Mouse (Mus musculus): ENCODE measurements at regions not wholly inside any gene's neighbourhood (a gene's known extent, or its start where the extent isn't known, plus 50 kb on each side); places are given as distances from the start of the nearest gene placed in this dataset.
A peak's percentile ranks its signal among the peaks of the same experiment; 100 is the strongest.

DNA sequence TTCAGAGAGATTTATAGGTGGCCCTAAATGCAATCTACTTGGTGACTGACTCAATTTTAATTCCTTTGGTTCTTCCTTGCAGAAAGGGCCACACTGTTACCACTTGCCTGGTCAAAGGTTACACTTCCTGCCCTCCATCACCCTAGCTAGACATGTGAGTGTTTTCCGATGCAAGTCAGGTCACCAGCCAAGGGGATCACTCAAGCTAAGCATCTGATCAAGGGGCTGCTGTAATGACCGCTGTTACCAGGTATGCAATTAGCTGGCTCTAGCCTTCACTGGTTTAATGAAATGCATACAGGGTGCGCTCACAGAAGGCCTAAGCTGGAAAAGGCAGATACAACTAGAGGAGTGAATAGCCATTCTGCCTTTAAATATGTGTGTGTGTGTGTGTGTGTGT is 105.1 kb downstream of the Mtx2 start:
- no peak for DNase-seq

GRCm38 (mm10) chr2:74933190-74933589 is 107.6 kb downstream of the Mtx2 start:
- DNase-seq: peak; percentile 29

DNA sequence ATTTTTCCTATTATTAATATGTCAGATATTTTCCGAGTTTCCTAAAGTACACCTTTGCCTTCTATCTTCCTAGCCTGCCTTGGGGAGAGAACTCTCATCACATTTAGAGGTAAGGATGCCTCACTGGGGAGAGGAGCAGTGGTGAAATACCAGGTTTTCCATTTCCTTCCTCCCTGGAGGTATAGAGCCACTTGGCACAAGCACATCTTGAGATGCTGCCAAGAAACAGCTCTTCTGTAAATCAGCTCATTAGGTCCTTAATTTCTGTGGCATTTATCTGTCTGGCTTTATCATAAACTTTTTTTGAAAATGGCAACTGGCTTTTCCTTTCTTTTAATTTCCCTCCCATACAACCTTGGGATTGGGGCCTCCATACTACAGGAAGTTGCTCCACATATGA is 108.2 kb downstream of the Mtx2 start:
- no peak for DNase-seq

DNA sequence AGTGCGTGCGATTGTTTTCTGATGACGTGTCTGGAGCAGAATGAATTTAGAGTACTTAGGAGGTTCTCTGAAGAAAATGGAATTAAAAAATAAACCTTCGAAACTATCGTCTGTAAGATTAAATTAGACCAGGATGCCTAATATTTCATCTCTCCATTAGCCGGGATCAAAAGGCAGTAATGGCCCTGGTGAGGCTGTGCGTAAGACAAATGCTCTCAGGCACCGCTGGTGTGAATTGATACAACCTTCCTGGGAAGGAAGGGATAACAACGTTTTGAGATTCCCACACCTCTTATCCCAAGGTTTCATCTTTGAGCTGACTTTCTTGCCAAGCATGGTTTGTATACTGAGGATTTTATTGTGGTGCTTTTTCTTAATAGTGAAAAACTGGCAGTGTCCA is 113.1 kb downstream of the Mtx2 start:
- no peak for DNase-seq

- no peak for DNase-seq
Observed at GRCm38 (mm10) chr2:74941966-74942365, 116.4 kb downstream of the Mtx2 start.

- DNase-seq: no peak
Observed at GRCm38 (mm10) chr2:74942611-74943198, 117.1 kb downstream of the Mtx2 start.

DNA sequence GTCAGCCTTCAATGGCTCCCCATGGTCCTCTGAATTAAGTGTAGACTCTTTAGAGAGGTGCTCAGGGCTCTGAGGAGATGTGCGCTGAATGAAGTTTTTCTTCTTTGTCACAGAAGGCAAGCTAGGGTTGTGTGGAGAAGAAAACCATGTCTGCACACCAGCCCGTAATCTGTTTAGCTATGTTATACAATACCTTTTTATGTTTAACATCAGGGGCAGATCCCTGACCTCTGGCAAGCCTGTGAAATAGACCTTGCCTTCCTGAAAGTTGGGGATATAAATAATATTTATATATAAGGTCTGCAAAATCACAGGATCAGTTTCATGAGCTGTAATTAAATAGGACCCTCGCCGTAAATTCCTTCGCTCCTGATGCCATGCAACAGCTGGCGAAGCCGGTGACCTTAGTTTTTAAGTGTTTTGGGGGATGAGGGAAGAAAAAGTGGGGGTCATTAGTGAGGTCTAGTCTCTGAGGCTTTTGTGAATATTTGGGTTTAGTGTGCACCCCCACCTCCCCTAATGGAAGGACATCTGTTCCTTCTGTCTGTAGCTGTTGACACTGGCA is 119.7 kb downstream of the Mtx2 start:
- DNase-seq: no peak

DNA sequence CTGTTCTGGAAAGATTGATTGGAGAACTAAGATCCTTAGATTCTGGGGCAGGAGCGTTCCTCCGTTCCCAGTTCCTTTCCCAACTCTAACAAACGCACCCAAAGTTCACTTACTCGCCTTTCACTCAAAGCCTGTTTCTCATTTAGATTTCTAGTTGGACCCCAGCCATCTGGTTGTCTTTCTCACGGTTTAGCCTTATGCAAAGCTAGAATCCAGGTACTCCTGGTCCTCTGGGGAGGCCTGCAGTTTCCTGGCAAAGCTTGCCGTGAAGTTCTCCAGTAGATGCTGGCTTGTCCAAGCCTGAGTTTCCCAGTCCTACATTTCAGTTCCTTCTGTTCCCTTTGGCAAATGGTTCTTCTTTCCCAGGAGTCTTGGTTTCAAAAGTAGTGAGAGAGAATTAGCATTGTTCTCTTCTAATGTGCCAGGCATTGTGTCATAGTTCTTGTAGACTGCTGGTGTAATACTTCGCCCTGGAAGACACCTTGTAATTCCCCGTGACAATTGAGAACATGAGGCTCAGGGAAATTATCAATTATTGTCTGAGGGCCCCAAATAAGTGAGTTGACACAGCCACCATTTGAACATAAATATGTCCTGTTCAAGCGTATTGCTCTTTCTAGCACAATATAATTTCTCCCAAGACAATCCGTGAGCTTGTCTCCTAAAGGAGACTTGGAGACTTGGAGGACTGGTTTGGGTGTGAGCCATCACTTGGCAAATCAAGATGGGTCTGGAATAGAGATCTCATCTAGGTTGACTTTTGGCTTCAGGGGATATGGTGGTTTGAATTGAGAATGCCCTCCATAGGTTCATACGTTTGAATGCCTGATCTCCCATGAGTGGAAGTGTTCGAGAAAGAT is 126.0 kb downstream of the Mtx2 start:
- DNase-seq: peak in 1 of 2 experiments; percentile 7

DNA sequence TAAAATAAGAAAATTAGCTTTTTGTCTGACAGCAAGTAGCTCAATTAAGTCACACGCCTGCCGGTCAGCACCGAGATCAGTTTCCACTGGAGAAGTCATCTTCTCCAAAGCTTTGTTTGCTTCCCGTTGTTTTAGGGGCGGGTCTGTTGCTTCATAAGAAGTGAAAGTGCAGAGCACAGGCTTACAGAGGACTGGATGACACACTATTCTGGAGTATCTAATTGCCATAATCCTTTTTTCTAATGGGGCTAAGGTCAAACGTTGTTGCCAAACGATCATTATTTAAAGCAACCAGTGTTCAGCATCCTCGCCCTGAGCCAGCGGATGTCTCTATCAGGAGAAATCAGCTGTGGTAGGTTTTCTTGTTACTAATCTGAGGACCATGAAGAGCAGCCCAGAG is 128.5 kb downstream of the Mtx2 start:
- DNase-seq: no peak

GRCm38 (mm10) chr2:74955281-74956128 is 129.9 kb downstream of the Mtx2 start:
- DNase-seq: no peak

GRCm38 (mm10) chr2:74956129-74956450 is 130.5 kb downstream of the Mtx2 start:
- DNase-seq: no peak

DNA sequence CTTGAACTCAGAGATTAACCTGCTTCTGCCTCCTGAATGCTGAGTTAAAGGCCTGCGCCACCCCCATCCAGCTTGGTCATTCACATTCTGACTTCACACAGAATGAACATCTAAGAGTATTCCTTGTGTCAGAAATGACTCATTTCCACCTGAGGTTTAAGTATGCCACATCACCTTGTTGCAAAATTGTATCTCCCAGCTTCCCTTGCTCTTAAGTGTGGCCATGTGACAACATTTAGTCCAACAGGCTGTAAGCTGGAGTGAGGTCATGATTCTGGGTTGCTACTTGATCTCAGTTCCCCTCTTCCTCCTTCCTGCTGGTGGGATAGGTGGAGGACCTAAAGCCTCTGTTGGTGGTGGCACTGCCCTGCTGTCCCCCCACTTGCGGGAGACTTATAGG is 131.0 kb downstream of the Mtx2 start:
- no peak for DNase-seq

DNA sequence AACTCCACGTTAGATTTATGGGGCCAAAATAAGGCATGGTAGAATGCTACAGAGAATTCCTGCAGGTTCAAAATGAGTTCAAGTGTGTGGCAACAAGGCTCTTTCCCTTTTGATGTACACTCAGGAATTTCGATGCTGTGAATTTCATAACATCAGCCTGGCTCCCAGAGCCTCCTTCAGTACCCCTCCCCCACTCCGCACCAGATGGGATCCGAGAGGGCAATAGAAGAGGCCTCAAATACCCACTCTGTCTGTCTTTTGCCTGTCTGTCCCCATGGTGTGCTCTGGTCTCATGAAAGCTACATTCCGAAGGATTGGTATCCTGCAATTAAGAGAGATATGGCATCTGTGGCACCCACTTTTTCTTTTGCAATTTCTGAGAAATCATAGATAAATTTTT is 134.3 kb downstream of the Mtx2 start:
- no peak for DNase-seq

- no peak for DNase-seq
Observed at GRCm38 (mm10) chr2:74962416-74962815, 136.8 kb downstream of the Mtx2 start.

DNA sequence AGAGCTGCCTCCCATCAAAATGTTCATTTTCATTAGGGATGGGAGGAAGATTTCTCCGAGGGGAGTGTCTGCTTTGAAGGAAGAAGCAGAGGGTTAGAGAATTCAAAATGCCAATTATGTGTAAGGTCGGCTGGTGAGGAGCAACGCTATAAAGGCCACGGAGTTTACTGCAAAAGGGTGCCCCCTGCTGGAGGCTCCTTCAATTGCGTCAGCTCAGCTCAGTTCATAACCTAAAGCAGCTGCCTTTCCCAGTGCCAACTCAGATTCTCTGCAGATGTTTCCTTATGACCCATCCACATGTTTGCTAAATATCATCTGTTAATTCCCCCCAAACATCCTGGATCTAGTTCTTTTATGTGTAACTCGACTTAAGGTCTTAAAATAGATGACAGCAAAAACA is 138.8 kb downstream of the Mtx2 start:
- DNase-seq: peak; percentile 87 to 93

DNA sequence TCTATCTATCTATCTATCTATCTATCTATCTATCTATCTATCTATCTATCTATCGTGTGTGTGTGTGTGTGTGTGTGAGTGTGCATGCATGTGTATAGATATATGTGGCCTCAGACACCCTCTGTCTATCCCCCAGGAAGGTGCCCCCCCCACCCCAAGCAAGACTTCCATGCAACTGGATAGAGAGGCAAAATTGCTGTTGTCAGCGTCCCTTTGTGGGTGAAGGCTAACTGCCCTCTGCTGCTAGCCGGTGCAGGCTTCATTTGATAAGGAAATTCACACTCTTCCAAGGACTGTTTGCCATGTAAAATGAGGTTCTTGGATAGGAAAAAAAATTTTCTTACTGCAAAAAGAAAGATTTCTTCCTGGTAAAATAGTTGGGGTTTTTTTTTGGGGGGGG is 139.4 kb downstream of the Mtx2 start:
- no peak for DNase-seq

GRCm38 (mm10) chr2:74965384-74966060 is 139.9 kb downstream of the Mtx2 start:
- DNase-seq: peak in 1 of 2 experiments; percentile 3

GRCm38 (mm10) chr2:74970611-74971265 is 145.1 kb downstream of the Mtx2 start:
- no peak for DNase-seq

GRCm38 (mm10) chr2:74973386-74973785 is 147.8 kb downstream of the Mtx2 start:
- DNase-seq: no peak

- DNase-seq: no peak
Observed at GRCm38 (mm10) chr2:74974595-74975325, 149.2 kb downstream of the Mtx2 start.

GRCm38 (mm10) chr2:74977348-74977747 is 151.7 kb downstream of the Mtx2 start:
- DNase-seq: no peak
